Mouse (Mus musculus) lung, adult 2 months (tissue): ENCODE data around the gene Slc1a1.

ENCODE experiments used
- CTCF ChIP-seq: fragments of 200-500 bp; IDR thresholded peaks from 2 replicates; pipeline ENCODE4 v1.5.1; 2011; ENCODE audit warnings: mild to moderate bottlenecking, low read length, control low read depth; ENCODE audit not compliant: insufficient read depth
- POLR2A ChIP-seq: fragments of 200-500 bp; IDR thresholded peaks from 2 replicates; pipeline ENCODE4 v1.6.1; 2011; ENCODE audit warnings: low read depth, mild to moderate bottlenecking, control low read depth, low read length, borderline replicate concordance; ENCODE audit errors: extremely low read depth

DNA sequence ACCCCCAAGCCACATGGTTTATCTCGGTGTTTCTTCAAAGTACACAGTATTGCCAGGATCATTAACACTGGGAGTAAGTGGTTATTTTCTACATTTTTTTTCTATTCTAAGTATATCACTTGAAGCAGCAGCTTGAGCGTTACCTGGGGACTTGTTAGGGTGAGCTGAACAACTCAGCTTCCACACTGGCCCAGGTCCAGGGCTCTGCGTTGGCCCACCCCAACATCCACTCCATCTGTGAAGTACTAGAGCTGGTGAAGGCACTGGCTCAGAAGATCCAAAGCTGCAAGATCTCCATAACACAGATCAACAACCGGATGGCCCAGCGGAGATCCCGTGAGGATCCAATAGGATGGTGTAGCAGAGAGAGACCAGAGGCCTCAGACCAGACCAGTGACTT, 37.2 kb upstream of the Slc1a1 start:
- TF ChIP-seq CTCF (no peak), POLR2A (no peak)
